17 mouse cellular contexts compared by ENCODE assay signal in the genomic region with DNA sequence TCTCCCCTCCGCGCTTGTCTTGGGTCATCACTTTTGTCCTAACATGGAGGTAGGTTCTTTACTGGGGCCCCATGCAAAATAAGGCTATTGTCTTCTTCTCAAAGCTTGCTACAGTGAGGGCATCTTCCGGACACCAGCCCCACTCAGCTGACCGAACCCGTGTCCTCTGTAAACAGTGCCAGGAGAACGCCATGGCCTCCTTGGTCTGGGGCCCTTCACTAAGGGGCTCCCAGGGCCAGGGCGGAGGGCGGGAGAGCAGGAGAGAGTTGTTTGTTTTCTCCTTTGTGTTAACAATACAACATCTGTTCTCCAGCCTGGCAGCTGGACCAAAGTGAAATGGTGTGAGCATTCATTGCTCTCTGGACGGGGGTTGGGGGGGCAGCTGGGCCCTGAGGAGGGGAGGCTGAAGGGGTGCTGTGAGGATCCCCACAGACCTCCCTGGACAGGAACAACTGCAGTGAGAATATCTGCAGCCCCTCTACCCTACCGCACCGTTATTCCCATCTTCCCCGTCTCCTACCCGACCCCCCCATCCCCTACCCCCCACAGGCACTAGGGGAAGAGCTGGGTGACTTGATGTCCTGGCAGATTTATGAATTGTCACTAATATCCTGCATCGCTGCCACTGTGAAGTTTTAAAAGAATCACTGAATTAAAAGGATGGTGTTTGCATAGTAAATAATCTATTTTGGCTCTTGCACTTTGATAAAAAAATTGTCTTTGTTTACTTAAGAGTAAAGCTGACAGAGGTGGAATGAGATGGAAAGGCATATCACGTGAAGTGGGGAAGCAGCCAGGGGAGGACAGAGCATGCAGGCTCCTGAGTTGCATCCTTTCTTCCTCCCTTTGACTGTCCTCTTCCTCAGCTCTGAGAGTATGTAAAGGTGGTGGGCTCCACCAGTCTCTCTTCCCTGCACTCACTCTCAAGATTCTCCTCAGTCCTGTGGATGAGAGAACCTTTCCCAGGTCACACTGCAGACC.
A peak's percentile ranks its signal among the peaks of the same experiment; 100 is the strongest.
DNase-seq lines count a peak whose midpoint lies in the region; ATAC-seq lines count a peak whose summit lies in the region.
"Had no signal": no experiment of that assay in that cellular context is flagged by ENCODE, and none has a peak within 500 bp of the region (broad histone marks: within the 10 kb centered on the region; RNA-seq: fewer than 3 reads in every experiment).

No protein-coding gene starts in this region.

- H3K27me3 ChIP-seq in hindbrain, embryonic 10.5 days (ENCODE audit: insufficient read depth, poor library complexity, severe bottlenecking): no peaks in the 10 kb centered on the region
- no peaks in the 10 kb centered on the region for H3K27me3 ChIP-seq in hindbrain, embryonic 12.5 days
- no peaks in the 10 kb centered on the region for H3K27me3 ChIP-seq in lung, embryonic 15.5 days
- no peaks in the 10 kb centered on the region for H3K27me3 ChIP-seq in embryonic facial prominence, embryonic 10.5 days (replicated peaks; ENCODE audit: low read depth, poor library complexity, severe bottlenecking)
- H3K27me3 ChIP-seq: intestine, embryonic 15.5 days; liver, embryonic 13.5 days; neural tube, embryonic 15.5 days had no signal

- no peaks in the 10 kb centered on the region for H3K36me3 ChIP-seq in hindbrain, embryonic 10.5 days
- H3K36me3 ChIP-seq in hindbrain, embryonic 12.5 days: no peaks in the 10 kb centered on the region
- no peaks in the 10 kb centered on the region for H3K36me3 ChIP-seq in lung, embryonic 15.5 days
- H3K36me3 ChIP-seq in embryonic facial prominence, embryonic 10.5 days (replicated peaks): no peaks in the 10 kb centered on the region
- H3K36me3 ChIP-seq: G1E; intestine, embryonic 15.5 days; liver, embryonic 13.5 days; neural tube, embryonic 15.5 days had no signal

- DNase-seq in hindbrain, embryonic 10.5 days (ENCODE audit: low spot score): peak; percentile 20
- DNase-seq in lung, postnatal 10 days: no peak
- DNase-seq in cerebellum, adult 9-10 months: peak; percentile 23
- no peak for DNase-seq in embryonic facial prominence, embryonic 10.5 days (ENCODE audit: low spot score)
- no peak for DNase-seq in embryo, embryonic 10.5 days (ENCODE audit: low spot score)
- DNase-seq in embryo, embryonic 10 days (ENCODE audit: low spot score): no peak
- DNase-seq: gastrocnemius, postnatal 10 days; liver, embryonic 13.5 days; lung, postnatal 4 days; thymus, adult 18-20 months had no signal

- no peak overlapping the region for H3K9ac ChIP-seq in hindbrain, embryonic 12.5 days
- H3K9ac ChIP-seq in lung, embryonic 15.5 days: no peak overlapping the region
- H3K9ac ChIP-seq: hindbrain, embryonic 14.5 days; intestine, embryonic 15.5 days; liver, embryonic 13.5 days; neural tube, embryonic 15.5 days had no signal

- no peak overlapping the region for H3K4me2 ChIP-seq in hindbrain, embryonic 12.5 days (replicated peaks)
- no peak overlapping the region for H3K4me2 ChIP-seq in lung, embryonic 15.5 days
- H3K4me2 ChIP-seq: hindbrain, embryonic 14.5 days; intestine, embryonic 15.5 days; liver, embryonic 13.5 days; midbrain, embryonic 11.5 days; neural tube, embryonic 15.5 days had no signal

- H3K9me3 ChIP-seq in hindbrain, embryonic 10.5 days: peaks cover 7% of the 10 kb centered on the region; the same call in 1 of the 2 replicates
- no peaks in the 10 kb centered on the region for H3K9me3 ChIP-seq in hindbrain, embryonic 12.5 days (replicated peaks)
- H3K9me3 ChIP-seq in lung, embryonic 15.5 days: no peaks in the 10 kb centered on the region
- H3K9me3 ChIP-seq in embryonic facial prominence, embryonic 10.5 days: peaks cover 6% of the 10 kb centered on the region; the same call in 1 of the 2 replicates
- H3K9me3 ChIP-seq: intestine, embryonic 15.5 days; liver, embryonic 13.5 days had no signal

- ATAC-seq in hindbrain, embryonic 12.5 days (ENCODE audit: low FRiP score): no peak
- peak; percentile 59 for ATAC-seq in lung, embryonic 15.5 days (ENCODE audit: borderline replicate concordance, extremely low read depth, low FRiP score, low TSS enrichment)
- ATAC-seq: intestine, embryonic 15.5 days had no signal

- no peak overlapping the region for H3K4me3 ChIP-seq in hindbrain, embryonic 10.5 days
- no peak overlapping the region for H3K4me3 ChIP-seq in hindbrain, embryonic 12.5 days
- no peak overlapping the region for H3K4me3 ChIP-seq in lung, embryonic 15.5 days
- no peak overlapping the region for H3K4me3 ChIP-seq in embryonic facial prominence, embryonic 10.5 days
- H3K4me3 ChIP-seq: intestine, embryonic 15.5 days; liver, embryonic 13.5 days; neural tube, embryonic 15.5 days had no signal

- peak overlapping the region; percentile 62 for H3K27ac ChIP-seq in hindbrain, embryonic 10.5 days
- no peak overlapping the region for H3K27ac ChIP-seq in hindbrain, embryonic 12.5 days
- H3K27ac ChIP-seq in lung, embryonic 15.5 days: no peak overlapping the region
- 0 out of 2 replicates have a peak overlapping the region, but pooled peaks have one; percentile 24 for H3K27ac ChIP-seq in embryonic facial prominence, embryonic 10.5 days (replicated peaks)
- H3K27ac ChIP-seq: hindbrain, embryonic 14.5 days; intestine, embryonic 15.5 days; liver, embryonic 13.5 days; neural tube, embryonic 15.5 days had no signal

- H3K4me1 ChIP-seq in hindbrain, embryonic 10.5 days (replicated peaks): peaks cover 12% of the 10 kb centered on the region
- H3K4me1 ChIP-seq in hindbrain, embryonic 12.5 days: peaks cover 6% of the 10 kb centered on the region; the same call in 1 of the 2 replicates
- H3K4me1 ChIP-seq in lung, embryonic 15.5 days: peaks cover 6% of the 10 kb centered on the region
- H3K4me1 ChIP-seq in embryonic facial prominence, embryonic 10.5 days: peaks cover 7% of the 10 kb centered on the region; the same call in 1 of the 2 replicates

- WGBS in hindbrain, embryonic 10.5 days: 47% methylated on average over 15 of the region's 15 CpGs
- 46% methylated on average over 15 of the region's 15 CpGs for WGBS in hindbrain, embryonic 12.5 days
- 37% methylated on average over 15 of the region's 15 CpGs for WGBS in lung, embryonic 15.5 days
- 67% methylated on average over 15 of the region's 15 CpGs for WGBS in embryonic facial prominence, embryonic 10.5 days

Comparison
In these comparisons a context has a peak if more than half of its experiments do, and no peak if none do; other contexts are left out.
1. H3K27ac ChIP-seq: peak in hindbrain, embryonic 10.5 days (single experiment) and embryonic facial prominence, embryonic 10.5 days (single experiment); none in hindbrain, embryonic 12.5 days (single experiment) and lung, embryonic 15.5 days (single experiment).
2. DNase-seq: peak in hindbrain, embryonic 10.5 days (single experiment) and cerebellum, adult 9-10 months (single experiment); none in lung, postnatal 10 days (single experiment), embryonic facial prominence, embryonic 10.5 days (single experiment), embryo, embryonic 10.5 days (single experiment) and embryo, embryonic 10 days (single experiment).